ENCODE assay signal across 26 mouse cellular contexts in the genomic region with DNA sequence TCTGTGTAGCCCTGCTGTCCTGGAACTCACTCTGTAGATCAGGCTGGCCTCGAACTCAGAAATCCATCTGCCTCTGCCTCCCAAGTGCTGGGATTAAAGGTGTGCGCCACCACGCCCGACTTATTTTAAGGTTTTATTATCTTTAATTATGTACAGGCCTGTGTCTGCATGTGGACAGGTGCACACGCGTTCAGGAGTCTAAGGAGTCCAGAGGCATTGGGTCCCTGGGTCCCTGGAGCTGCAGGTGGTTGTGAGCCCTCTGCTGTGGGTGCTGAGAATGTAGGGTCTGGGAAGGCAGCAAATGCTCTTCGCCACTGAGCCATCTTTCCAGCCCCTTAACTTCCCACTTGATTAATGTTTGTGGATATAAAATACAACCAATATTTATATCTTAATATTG. TPM values are rescaled to one million over a fixed set of nuclear protein-coding genes. Genes with fewer than 3 reads are reported as not detected.
"Had no signal": no experiment of that assay in that cellular context is flagged by ENCODE, and none has a peak within 500 bp of the region (broad histone marks: within the 10 kb centered on the region; RNA-seq: fewer than 3 reads in every experiment).

No protein-coding gene starts in this region.

- H3K9me3 ChIP-seq: embryonic facial prominence, embryonic 10.5 days; embryonic facial prominence, embryonic 12.5 days; embryonic facial prominence, embryonic 13.5 days; embryonic facial prominence, embryonic 15.5 days; forebrain, embryonic 10.5 days; forebrain, embryonic 12.5 days; forebrain, embryonic 13.5 days; forebrain, embryonic 15.5 days had no signal

- H3K4me1 ChIP-seq: embryonic facial prominence, embryonic 10.5 days; embryonic facial prominence, embryonic 12.5 days; embryonic facial prominence, embryonic 13.5 days; embryonic facial prominence, embryonic 15.5 days; forebrain, embryonic 10.5 days; forebrain, embryonic 12.5 days; forebrain, embryonic 13.5 days; forebrain, embryonic 15.5 days had no signal

- H3K9ac ChIP-seq: embryonic facial prominence, embryonic 12.5 days; embryonic facial prominence, embryonic 13.5 days; embryonic facial prominence, embryonic 15.5 days; forebrain, embryonic 12.5 days; forebrain, embryonic 13.5 days; forebrain, embryonic 15.5 days; forebrain, postnatal 0 days had no signal

- H3K36me3 ChIP-seq: embryonic facial prominence, embryonic 10.5 days; embryonic facial prominence, embryonic 12.5 days; embryonic facial prominence, embryonic 13.5 days; embryonic facial prominence, embryonic 15.5 days; forebrain, embryonic 10.5 days; forebrain, embryonic 12.5 days; forebrain, embryonic 15.5 days had no signal

- H3K27me3 ChIP-seq: embryonic facial prominence, embryonic 12.5 days; embryonic facial prominence, embryonic 13.5 days; embryonic facial prominence, embryonic 15.5 days; forebrain, embryonic 12.5 days; forebrain, embryonic 13.5 days; forebrain, embryonic 15.5 days had no signal

- H3K4me2 ChIP-seq: embryonic facial prominence, embryonic 12.5 days; embryonic facial prominence, embryonic 13.5 days; embryonic facial prominence, embryonic 15.5 days; forebrain, embryonic 12.5 days; forebrain, embryonic 13.5 days; forebrain, embryonic 15.5 days had no signal

- H3K4me3 ChIP-seq: embryonic facial prominence, embryonic 10.5 days; embryonic facial prominence, embryonic 12.5 days; embryonic facial prominence, embryonic 13.5 days; embryonic facial prominence, embryonic 15.5 days; erythroblast, embryonic 14.5 days; forebrain, embryonic 10.5 days; forebrain, embryonic 12.5 days; forebrain, embryonic 13.5 days; forebrain, embryonic 15.5 days; gastrocnemius, adult 2 months; heart, adult 2 months had no signal

- DNase-seq: cerebellum, adult 8-10 months; cerebellum, adult 9-10 months; cerebellum, adult 9-11 months; cerebellum, postnatal 10 days; cerebellum, postnatal 14 days; cerebellum, postnatal 25 days; cerebellum, postnatal 36 days; embryo, embryonic 11 days; forebrain, postnatal 0 days; gastrocnemius, adult 2 months; gastrocnemius, postnatal 10 days; gastrocnemius, postnatal 14 days; gastrocnemius, postnatal 25 days; gastrocnemius, postnatal 36 days; heart, adult 18-20 months; heart, adult 2 months had no signal

- H3K27ac ChIP-seq: embryonic facial prominence, embryonic 10.5 days; embryonic facial prominence, embryonic 12.5 days; embryonic facial prominence, embryonic 13.5 days; embryonic facial prominence, embryonic 15.5 days; forebrain, embryonic 10.5 days; forebrain, embryonic 12.5 days; forebrain, embryonic 13.5 days; forebrain, embryonic 15.5 days; gastrocnemius, adult 2 months; heart, adult 2 months had no signal

RNA-seq across cellular contexts. Expression of gene Il21r, which starts 12.2 kb away (rescaled TPM):
- total RNA-seq: gastrocnemius, adult 2 months; gastrocnemius, adult 8-10 months had no signal
